Mouse (Mus musculus) heart, embryonic 10.5 days (tissue): ENCODE data around the gene Pomgnt1. TPM values are rescaled to one million over a fixed set of nuclear protein-coding genes. Genes with fewer than 3 reads are reported as not detected.

Experiments used
- DNase-seq: peaks from one replicate; pipeline ENCODE4 v3.0.0-alpha.2; 2017; ENCODE audit warnings: low spot score
- H3K27ac ChIP-seq: fragments of 300-500 bp; sonication (generic); 2 replicates; pipeline ENCODE4 v1.5.1; 2016; ENCODE audit warnings: mild to moderate bottlenecking
- H3K27me3 ChIP-seq: fragments of 300-500 bp; sonication (generic); 2 replicates; pipeline ENCODE4 v1.6.1; 2016; ENCODE audit warnings: mild to moderate bottlenecking; ENCODE audit not compliant: poor library complexity, insufficient read depth, severe bottlenecking
- H3K36me3 ChIP-seq: fragments of 300-500 bp; sonication (generic); 2 replicates; pipeline ENCODE4 v1.6.1; 2016; ENCODE audit warnings: mild to moderate bottlenecking, moderate library complexity
- H3K4me1 ChIP-seq: fragments of 300-500 bp; sonication (generic); 2 replicates; pipeline ENCODE4 v1.6.1; 2016; ENCODE audit warnings: mild to moderate bottlenecking
- H3K4me3 ChIP-seq: fragments of 300-500 bp; sonication (generic); 2 replicates; pipeline ENCODE4 v1.5.1; 2016; ENCODE audit warnings: mild to moderate bottlenecking, moderate library complexity
- H3K9me3 ChIP-seq: fragments of 300-500 bp; sonication (generic); 2 replicates; pipeline ENCODE4 v1.6.1; 2016; ENCODE audit warnings: mild to moderate bottlenecking, moderate library complexity
- WGBS: fragments of 180-500 bp; shearing (Covaris S2); methylation state at CpG from one replicate; pipeline ENCODE4 v1.1.7; 2016; 5-methylcytosine and 5-hydroxymethylcytosine counted together
- polyA plus RNA-seq: library from polyadenylated mRNA; unstranded; fragments of >200 nt; fragmentation: Nextera tagmentation; extraction: Ambion mirVana; gene quantifications from 2 replicates; pipeline ENCODE4 v1.2.1, GENCODE M21; 2016

Gene Pomgnt1
- 68.9 and 74.3 TPM in 2 replicates for polyA plus RNA-seq

GRCm38 (mm10) chr4:116123602-116124519 is at the start of gene Pomgnt1, which contains the start of gene Rad54l:
Pomgnt1 (plus strand) TSS chr4:116123840.
Rad54l (minus strand) TSS chr4:116123690.
- WGBS, result 6% methylated on average over 24 of the region's 24 CpGs
- DNase-seq, result peak; percentile 98
- H3K36me3 ChIP-seq, result peaks cover 15% of the 10 kb centered on the region
- H3K27me3 ChIP-seq, result no peaks in the 10 kb centered on the region
- H3K4me3 ChIP-seq, result peak within 1 kb of the TSS; percentile 75
- H3K27ac ChIP-seq, result peak within 1 kb of the TSS; percentile 83
- H3K9me3 ChIP-seq, result no peaks in the 10 kb centered on the region
- peaks cover 18% of the 10 kb centered on the region for H3K4me1 ChIP-seq

DNA sequence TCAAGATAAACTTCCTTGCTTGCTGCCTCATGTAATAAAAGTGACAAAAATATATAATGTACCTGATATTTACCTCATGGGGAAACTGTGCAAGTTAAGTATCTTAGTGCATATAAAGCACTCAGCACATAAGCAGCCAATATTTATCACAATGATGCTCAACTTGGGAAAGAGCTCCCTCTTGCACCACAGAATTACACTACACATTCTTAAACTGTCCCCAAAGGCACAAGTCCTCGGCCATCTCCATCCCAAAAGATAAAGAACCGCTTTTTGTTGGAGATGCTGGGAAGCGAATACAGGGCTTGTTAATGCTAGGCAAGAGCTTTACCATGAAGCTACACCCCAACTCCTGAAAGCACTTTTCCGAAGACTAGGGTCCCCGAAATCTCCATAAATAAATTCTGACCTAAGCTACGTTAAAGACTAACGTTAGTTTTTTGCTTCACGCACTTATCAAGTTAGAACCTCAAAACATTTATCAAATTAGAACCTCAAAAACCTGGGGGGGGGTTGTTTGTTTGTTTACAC is 49.4 kb upstream of the Pomgnt1 start:
- Histone ChIP-seq H3K4me1 (peaks cover 35% of the 10 kb centered on the region), H3K27ac (peak overlapping the region; percentile 99), H3K36me3 (peaks cover 18% of the 10 kb centered on the region), H3K27me3 (no peaks in the 10 kb centered on the region), H3K4me3 (peak overlapping the region; percentile 99), H3K9me3 (no peaks in the 10 kb centered on the region)
- 2% methylated on average over 8 of the region's 8 CpGs for WGBS
- no peak for DNase-seq

- H3K4me1 ChIP-seq, result peaks cover 35% of the 10 kb centered on the region
- WGBS, result under 1% methylated on average over 55 of the region's 55 CpGs
- no peaks in the 10 kb centered on the region for H3K9me3 ChIP-seq
- DNase-seq, result peak; percentile 98
- H3K36me3 ChIP-seq, result peaks cover 16% of the 10 kb centered on the region
- H3K27me3 ChIP-seq, result no peaks in the 10 kb centered on the region
- peak within 1 kb of the TSS; percentile 99 for H3K27ac ChIP-seq
- H3K4me3 ChIP-seq, result peak within 1 kb of the TSS; percentile 99
Observed at GRCm38 (mm10) chr4:116074861-116075620, 48.6 kb upstream of the Pomgnt1 start, which contains the start of the genes Uqcrh and Lrrc41. Uqcrh (minus strand) TSS chr4:116075071. Lrrc41 (plus strand) TSS chr4:116075269.

DNA sequence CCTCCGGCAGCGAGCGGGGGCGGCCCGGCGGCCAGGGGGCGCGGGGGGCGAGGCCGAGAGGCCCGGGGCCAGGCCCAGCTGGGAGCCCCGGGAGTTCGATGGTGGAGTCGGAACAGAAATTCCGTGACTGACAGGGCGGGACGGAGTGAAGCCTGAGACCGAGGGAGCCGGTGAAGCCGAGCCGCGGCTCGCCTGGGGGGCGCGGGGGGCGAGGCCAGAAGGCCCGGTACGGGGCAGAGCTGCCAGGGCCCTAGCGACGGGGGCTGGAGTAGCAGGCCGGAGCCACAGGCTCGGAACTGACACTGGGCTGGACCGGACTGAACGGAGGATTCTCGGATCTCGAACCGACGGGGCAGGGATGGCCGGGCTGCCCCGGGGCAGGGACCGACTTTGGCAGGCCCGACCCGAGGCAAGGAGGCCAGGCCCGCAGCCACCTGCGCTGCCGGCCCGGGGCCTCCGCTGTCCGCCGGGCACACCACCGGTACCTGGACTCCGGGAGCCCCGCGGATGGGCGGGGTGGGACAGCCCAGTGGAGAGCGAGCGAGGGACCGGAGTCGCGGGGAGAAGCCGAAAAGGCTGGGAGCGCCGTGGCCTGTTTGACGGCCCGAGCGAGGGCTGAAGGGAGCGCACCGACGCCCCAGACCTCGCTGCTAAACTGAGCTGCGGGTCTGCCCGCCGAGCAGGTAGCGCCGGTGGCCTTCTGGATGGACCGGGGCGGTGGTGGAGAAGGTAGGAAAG is 47.8 kb upstream of the Pomgnt1 start:
- peak; percentile 90 for DNase-seq
- H3K27ac ChIP-seq, result peak overlapping the region; percentile 99
- no peaks in the 10 kb centered on the region for H3K27me3 ChIP-seq
- H3K36me3 ChIP-seq, result peaks cover 16% of the 10 kb centered on the region
- H3K9me3 ChIP-seq, result no peaks in the 10 kb centered on the region
- peaks cover 35% of the 10 kb centered on the region for H3K4me1 ChIP-seq
- under 1% methylated on average over 77 of the region's 77 CpGs for WGBS
- peak overlapping the region; percentile 99 for H3K4me3 ChIP-seq

DNA sequence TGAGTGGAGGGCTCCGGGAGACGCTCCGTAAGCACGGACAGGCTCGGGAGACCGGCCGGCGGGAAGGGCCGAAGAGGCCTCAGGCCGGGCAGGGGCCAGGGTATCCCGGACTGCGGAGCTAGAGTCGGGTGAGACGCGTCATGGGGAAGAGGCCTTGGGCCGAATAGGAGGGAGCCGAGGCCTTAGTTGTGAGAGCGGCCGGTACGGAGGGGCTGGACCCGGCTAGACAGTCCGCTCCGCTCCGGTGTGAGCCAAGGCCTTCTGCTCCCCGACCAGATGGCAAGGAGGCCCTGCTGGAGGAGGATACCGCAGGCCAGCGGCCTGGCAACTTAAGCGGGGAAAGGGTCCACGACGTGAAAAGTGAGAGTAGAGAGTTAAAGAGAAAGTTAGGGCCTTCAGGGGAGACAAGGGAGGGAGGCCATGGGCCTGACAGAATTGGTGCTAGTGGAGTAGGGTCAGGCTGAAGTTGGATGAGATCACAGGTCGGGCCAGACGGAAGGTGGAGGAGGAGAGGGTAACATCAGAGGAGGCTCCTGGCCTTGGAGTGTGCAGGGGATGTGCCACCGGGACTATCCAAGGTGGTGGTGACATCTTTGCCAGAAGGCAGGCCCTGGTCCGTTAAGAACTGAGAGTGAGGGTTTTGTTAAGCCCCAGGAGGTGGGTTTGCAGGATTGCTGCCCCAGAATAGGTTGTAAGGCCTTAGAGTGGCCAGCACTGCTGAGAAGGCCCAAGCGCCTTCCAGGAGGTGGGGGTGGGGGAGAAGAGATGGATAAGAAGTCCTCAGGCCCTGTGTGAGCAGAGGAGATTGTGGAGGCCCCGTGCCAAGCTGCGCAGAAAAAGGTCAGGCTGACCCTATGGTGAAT is 47.0 kb upstream of the Pomgnt1 start:
- WGBS, result under 1% methylated on average over 37 of the region's 37 CpGs
- H3K36me3 ChIP-seq, result peaks cover 23% of the 10 kb centered on the region

GRCm38 (mm10) chr4:116077240-116078095 is 46.2 kb upstream of the Pomgnt1 start:
- H3K36me3 ChIP-seq, result peaks cover 32% of the 10 kb centered on the region
- H3K27me3 ChIP-seq, result no peaks in the 10 kb centered on the region
- peak overlapping the region; percentile 99 for H3K4me3 ChIP-seq
- peaks cover 31% of the 10 kb centered on the region for H3K4me1 ChIP-seq
- no peaks in the 10 kb centered on the region for H3K9me3 ChIP-seq
- WGBS, result 44% methylated on average over 3 of the region's 3 CpGs
- peak overlapping the region; percentile 99 for H3K27ac ChIP-seq
- no peak for DNase-seq

More for the DNA sequence above, 47.0 kb upstream of the Pomgnt1 start:
- Histone ChIP-seq H3K27ac (peak overlapping the region; percentile 99), H3K27me3 (no peaks in the 10 kb centered on the region), H3K4me3 (peak overlapping the region; percentile 99), H3K4me1 (peaks cover 35% of the 10 kb centered on the region), H3K9me3 (no peaks in the 10 kb centered on the region)
- peak; percentile 90 for DNase-seq

- 85% methylated on average over 23 of the region's 23 CpGs for WGBS
- Histone ChIP-seq H3K4me3 (no peak overlapping the region), H3K9me3 (no peaks in the 10 kb centered on the region), H3K27ac (no peak overlapping the region), H3K36me3 (peaks cover 92% of the 10 kb centered on the region), H3K4me1 (no peaks in the 10 kb centered on the region), H3K27me3 (no peaks in the 10 kb centered on the region)
- no peak for DNase-seq
Observed at GRCm38 (mm10) chr4:116088510-116089249, 35.0 kb upstream of the Pomgnt1 start.

DNA sequence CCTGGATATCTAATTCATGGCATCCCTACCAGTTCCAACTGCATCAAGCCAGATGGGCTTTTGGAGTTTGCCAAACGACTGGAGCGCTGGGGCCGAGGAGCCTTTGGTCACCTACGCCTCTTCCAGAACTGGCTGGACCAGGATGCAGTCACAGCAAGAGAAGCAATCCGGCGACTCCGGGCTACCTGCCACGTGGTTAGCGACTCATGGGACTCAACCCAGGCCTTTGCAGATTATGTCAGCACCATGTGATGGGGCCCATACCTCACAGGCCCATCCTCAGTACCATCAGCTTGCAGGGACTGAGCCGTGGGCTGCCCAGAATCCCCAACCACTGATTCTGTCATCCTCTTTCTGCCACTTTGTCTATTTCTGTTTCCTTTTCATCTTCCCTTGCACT is 27.3 kb upstream of the Pomgnt1 start:
- Histone ChIP-seq H3K27ac (no peak overlapping the region), H3K36me3 (peaks cover 100% of the 10 kb centered on the region), H3K4me1 (no peaks in the 10 kb centered on the region), H3K27me3 (no peaks in the 10 kb centered on the region), H3K9me3 (no peaks in the 10 kb centered on the region), H3K4me3 (no peak overlapping the region)
- WGBS, result 89% methylated on average over 10 of the region's 10 CpGs
- DNase-seq, result no peak

GRCm38 (mm10) chr4:116097211-116097610 is 26.4 kb upstream of the Pomgnt1 start:
- Histone ChIP-seq H3K27ac (no peak overlapping the region), H3K4me3 (no peak overlapping the region), H3K4me1 (no peaks in the 10 kb centered on the region), H3K27me3 (no peaks in the 10 kb centered on the region), H3K36me3 (peaks cover 99% of the 10 kb centered on the region), H3K9me3 (no peaks in the 10 kb centered on the region)
- WGBS, result 79% methylated on average over 8 of the region's 8 CpGs
- no peak for DNase-seq

DNA sequence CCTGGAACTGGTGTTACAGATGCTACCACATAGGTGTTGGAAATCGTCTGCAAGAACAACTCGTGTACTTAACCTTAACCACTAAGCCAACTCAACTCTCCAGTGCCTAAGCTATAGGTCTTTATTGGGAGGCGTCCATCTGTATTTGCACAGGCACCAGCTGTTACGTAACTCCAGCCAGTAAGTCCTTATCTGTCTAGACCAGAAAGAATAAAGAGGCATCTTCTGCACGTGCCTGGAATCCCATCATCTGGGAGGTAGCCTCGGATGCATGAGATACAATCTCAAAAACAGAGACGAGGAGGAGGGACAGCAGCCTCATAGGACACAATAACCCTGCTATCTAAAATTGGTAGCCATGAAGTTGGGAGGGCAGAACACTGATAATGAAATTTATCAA is 22.7 kb upstream of the Pomgnt1 start:
- H3K4me1 ChIP-seq, result no peaks in the 10 kb centered on the region
- H3K27ac ChIP-seq, result no peak overlapping the region
- H3K4me3 ChIP-seq, result no peak overlapping the region
- 74% methylated on average over 7 of the region's 7 CpGs for WGBS
- DNase-seq, result no peak
- no peaks in the 10 kb centered on the region for H3K27me3 ChIP-seq
- no peaks in the 10 kb centered on the region for H3K9me3 ChIP-seq
- H3K36me3 ChIP-seq, result peaks cover 96% of the 10 kb centered on the region
